Mouse (Mus musculus): ENCODE measurements around the gene Fsd2.

- TF ChIP-seq CTCF (conservative IDR thresholded peaks at IDR 0.05; ENCODE audit: low read length) (no peak), POU5F1 (IDR thresholded peaks at IDR 0.05; ENCODE audit: borderline replicate concordance, low read length) (no peak)
Measured at GRCm38 (mm10) chr7:81523663-81524017, 43.1 kb downstream of the Fsd2 start.
